Mouse (Mus musculus): ENCODE measurements around the gene Lgals9.

DNA sequence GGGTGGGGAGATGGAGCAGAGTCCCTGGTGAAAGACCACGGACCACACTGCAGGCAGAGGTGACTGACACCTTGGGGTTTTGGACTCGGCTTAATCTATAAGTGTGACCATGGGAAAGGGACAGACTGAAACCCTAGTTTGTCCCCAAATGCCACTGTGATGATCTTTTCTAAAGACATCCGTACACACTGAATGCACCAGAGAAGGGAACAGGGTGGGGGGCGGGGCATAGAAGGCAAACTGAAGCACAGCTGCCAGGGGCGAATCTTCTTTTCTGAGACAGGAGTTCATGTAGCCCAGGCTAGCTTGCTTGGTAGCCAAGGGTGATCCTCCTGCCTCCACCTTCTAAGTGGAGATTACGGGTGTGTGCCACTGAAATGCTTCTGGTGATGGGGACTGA lies 39.0 kb upstream of the Lgals9 start:
- TF ChIP-seq CTCF (IDR thresholded peaks at IDR 0.05; ENCODE audit: borderline replicate concordance, control insufficient read depth, extremely low read depth, insufficient read depth, low read length, poor library complexity) (no peak), POLR2A (IDR thresholded peaks at IDR 0.05; ENCODE audit: control insufficient read depth, extremely low read depth, insufficient read depth, low read length, poor library complexity) (no peak)

Data from thymus, adult 2 months (tissue).